Mouse (Mus musculus): ENCODE measurements around the gene E2f3. TPM values are rescaled to one million over a fixed set of nuclear protein-coding genes. Genes with fewer than 3 reads are reported as not detected.

The E2f3 gene
- polyA plus RNA-seq, 1 experiment from 2014 or later = 10.7 TPM

- Histone ChIP-seq H3K9ac (ENCODE audit: low read length) (no peak overlapping the region), H3K9me3 (ENCODE audit: control insufficient read depth, low read length) (no peaks in the 10 kb centered on the region), H3K4me2 (ENCODE audit: low read length) (no peak overlapping the region), H3K4me1 (replicated peaks; ENCODE audit: control insufficient read depth, insufficient read depth, low read length) (no peaks in the 10 kb centered on the region), H3K27me3 (replicated peaks; ENCODE audit: control insufficient read depth, insufficient read depth, low read length) (no peaks in the 10 kb centered on the region), H3K36me3 (ENCODE audit: control insufficient read depth, insufficient read depth, low read length) (0 out of 2 replicates have a peak, but pooled peaks cover 6% of the 10 kb centered on the region), H3K4me3 (ENCODE audit: low read depth, low read length) (no peak overlapping the region), H3K27ac (ENCODE audit: low read depth) (no peak overlapping the region)
- DNase-seq (ENCODE audit: low spot score) = no peak
- no peak for ATAC-seq (replicated peaks; ENCODE audit: low FRiP score, low TSS enrichment, low read depth)
- WGBS = 94% methylated on average over 10 of the region's 10 CpGs
Measured at GRCm38 (mm10) chr13:29954741-29955140, 31.1 kb downstream of the E2f3 start.

DNA sequence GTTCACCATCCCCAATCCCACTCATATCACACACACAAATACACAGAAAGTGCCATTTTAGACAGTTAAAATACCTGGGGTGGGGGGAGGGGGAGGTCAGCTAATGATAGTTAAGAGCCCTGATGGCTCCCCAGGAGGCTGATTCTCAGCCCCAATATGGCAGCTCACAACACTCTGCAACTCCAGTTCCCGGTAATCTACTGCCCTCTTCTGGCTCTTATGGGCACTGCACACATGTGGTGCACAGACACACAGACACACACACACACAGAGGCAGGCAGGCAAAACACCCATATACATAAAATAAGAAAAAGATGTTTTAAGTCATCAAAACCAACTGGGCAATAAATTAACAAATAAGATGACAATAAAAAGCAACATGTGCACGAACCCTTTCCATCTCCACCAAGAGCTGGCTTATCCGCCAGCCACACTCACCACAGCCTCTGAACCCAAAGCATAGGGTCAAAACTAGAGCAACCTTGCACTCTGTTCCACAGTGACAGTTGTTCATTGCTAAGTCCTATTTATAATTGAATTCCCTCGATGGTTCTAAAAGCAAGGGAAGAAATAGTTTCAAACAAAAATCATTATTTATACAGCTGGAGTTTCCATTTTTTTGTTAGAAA lies 32.3 kb downstream of the E2f3 start:
- H3K4me3 ChIP-seq (ENCODE audit: low read depth, low read length) = no peak overlapping the region
- H3K9ac ChIP-seq (ENCODE audit: low read length) = no peak overlapping the region
- no peaks in the 10 kb centered on the region for H3K4me1 ChIP-seq (replicated peaks; ENCODE audit: control insufficient read depth, insufficient read depth, low read length)
- no peak for DNase-seq (ENCODE audit: low spot score)
- no peaks in the 10 kb centered on the region for H3K9me3 ChIP-seq (ENCODE audit: control insufficient read depth, low read length)
- no peak for ATAC-seq (replicated peaks; ENCODE audit: low FRiP score, low TSS enrichment, low read depth)
- H3K4me2 ChIP-seq (ENCODE audit: low read length) = no peak overlapping the region
- no peaks in the 10 kb centered on the region for H3K27me3 ChIP-seq (replicated peaks; ENCODE audit: control insufficient read depth, insufficient read depth, low read length)
- 0 out of 2 replicates have a peak, but pooled peaks cover 6% of the 10 kb centered on the region for H3K36me3 ChIP-seq (ENCODE audit: control insufficient read depth, insufficient read depth, low read length)
- H3K27ac ChIP-seq (ENCODE audit: low read depth) = no peak overlapping the region
- WGBS = 96% methylated on average over 4 of the region's 4 CpGs

DNA sequence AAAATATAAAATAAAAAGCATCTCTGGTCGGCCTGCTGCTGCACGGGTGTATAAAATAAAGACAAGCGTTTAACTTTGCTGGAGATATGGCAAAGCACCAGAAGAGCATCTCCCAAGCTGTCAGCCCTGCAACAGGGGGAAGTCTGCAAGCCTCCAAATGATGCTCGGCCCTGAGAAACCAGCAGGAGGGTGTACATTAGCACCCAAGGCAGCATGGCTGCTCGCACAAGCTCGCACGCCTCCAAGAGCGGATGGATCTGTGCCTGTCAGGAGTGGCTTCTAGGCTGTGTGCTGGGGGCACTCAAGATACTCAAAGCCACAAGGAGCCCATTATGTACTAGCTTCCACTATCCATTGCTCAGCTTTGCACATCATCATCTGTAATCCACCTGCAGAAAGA lies 39.8 kb downstream of the E2f3 start:
- peaks cover 4% of the 10 kb centered on the region; the same call in 1 of the 2 replicates for H3K4me1 ChIP-seq (replicated peaks; ENCODE audit: control insufficient read depth, insufficient read depth, low read length)

DNA sequence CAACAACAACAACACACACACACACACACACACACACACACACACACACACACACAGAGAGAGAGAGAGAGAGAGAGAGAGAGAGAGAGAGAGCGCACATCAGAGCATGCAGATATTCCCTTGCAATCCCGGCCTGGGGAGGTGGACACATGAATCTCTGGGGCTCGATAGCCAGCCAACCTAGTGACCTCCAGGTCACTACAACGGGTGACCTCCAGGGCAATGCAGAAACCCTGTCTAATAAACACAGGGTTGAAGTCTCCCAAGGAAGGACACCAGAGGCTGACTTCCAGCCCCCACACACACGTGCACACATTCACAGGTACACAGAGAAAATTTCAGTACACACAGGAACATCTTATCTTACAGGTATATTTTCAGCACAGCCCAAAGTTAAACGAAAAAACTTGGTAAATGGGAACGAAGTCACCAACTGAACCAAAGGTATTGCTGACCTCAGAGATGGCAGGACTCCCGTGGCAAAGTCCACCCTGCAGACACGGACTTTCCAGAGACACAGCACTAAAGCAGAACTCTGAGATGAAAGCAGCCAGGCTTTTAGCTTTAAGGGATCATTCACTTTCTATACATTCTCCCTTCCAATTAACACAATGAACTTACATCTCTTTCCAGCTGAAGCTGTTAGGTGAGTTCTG lies 40.8 kb downstream of the E2f3 start:
- DNase-seq (ENCODE audit: low spot score) = no peak
- Histone ChIP-seq H3K9me3 (ENCODE audit: control insufficient read depth, low read length) (no peaks in the 10 kb centered on the region), H3K9ac (ENCODE audit: low read length) (no peak overlapping the region), H3K4me3 (ENCODE audit: low read depth, low read length) (no peak overlapping the region), H3K27me3 (replicated peaks; ENCODE audit: control insufficient read depth, insufficient read depth, low read length) (no peaks in the 10 kb centered on the region), H3K4me1 (replicated peaks; ENCODE audit: control insufficient read depth, insufficient read depth, low read length) (peaks cover 4% of the 10 kb centered on the region; the same call in 1 of the 2 replicates), H3K4me2 (ENCODE audit: low read length) (no peak overlapping the region), H3K36me3 (ENCODE audit: control insufficient read depth, insufficient read depth, low read length) (no peaks in the 10 kb centered on the region), H3K27ac (ENCODE audit: low read depth) (no peak overlapping the region)
- ATAC-seq (replicated peaks; ENCODE audit: low FRiP score, low TSS enrichment, low read depth) = no peak
- 57% methylated on average over 9 of the region's 9 CpGs for WGBS

More for the DNA sequence above, 39.8 kb downstream of the E2f3 start:
- no peak overlapping the region for H3K4me3 ChIP-seq (ENCODE audit: low read depth, low read length)
- ATAC-seq (replicated peaks; ENCODE audit: low FRiP score, low TSS enrichment, low read depth) (no peak), DNase-seq (ENCODE audit: low spot score) (no peak)
- H3K4me2 ChIP-seq (ENCODE audit: low read length) = no peak overlapping the region
- WGBS = 80% methylated on average over 8 of the region's 8 CpGs
- H3K9ac ChIP-seq (ENCODE audit: low read length) = no peak overlapping the region
- no peak overlapping the region for H3K27ac ChIP-seq (ENCODE audit: low read depth)
- no peaks in the 10 kb centered on the region for H3K9me3 ChIP-seq (ENCODE audit: control insufficient read depth, low read length)
- no peaks in the 10 kb centered on the region for H3K36me3 ChIP-seq (ENCODE audit: control insufficient read depth, insufficient read depth, low read length)
- H3K27me3 ChIP-seq (replicated peaks; ENCODE audit: control insufficient read depth, insufficient read depth, low read length) = no peaks in the 10 kb centered on the region

DNA sequence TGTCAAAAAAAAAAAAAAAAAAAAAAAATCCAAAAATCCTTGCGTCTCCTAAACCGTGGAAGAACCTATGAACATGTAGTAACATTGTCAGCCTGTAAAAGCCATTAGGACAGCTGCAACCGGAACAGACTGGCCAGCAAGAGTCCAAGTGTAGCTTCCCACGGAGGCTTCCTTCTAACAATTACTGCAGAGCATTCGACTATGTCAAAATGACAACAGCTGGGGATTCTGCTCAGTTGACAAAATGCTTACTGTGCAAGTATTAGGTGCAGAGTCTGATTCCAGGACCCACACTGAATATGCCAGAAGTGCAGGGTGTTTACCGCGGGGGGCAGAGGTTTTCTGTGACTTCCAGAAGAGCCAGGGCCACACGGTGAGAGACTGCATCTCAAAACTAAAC lies 41.4 kb downstream of the E2f3 start:
- no peak for ATAC-seq (replicated peaks; ENCODE audit: low FRiP score, low TSS enrichment, low read depth)
- 76% methylated on average over 8 of the region's 8 CpGs for WGBS

GRCm38 (mm10) chr13:29943541-29944039 lies 42.3 kb downstream of the E2f3 start:
- 68% methylated on average over 3 of the region's 3 CpGs for WGBS
- Histone ChIP-seq H3K4me2 (ENCODE audit: low read length) (no peak overlapping the region), H3K27me3 (replicated peaks; ENCODE audit: control insufficient read depth, insufficient read depth, low read length) (no peaks in the 10 kb centered on the region), H3K9ac (ENCODE audit: low read length) (no peak overlapping the region), H3K4me1 (replicated peaks; ENCODE audit: control insufficient read depth, insufficient read depth, low read length) (peaks cover 7% of the 10 kb centered on the region; the same call in 1 of the 2 replicates), H3K9me3 (ENCODE audit: control insufficient read depth, low read length) (no peaks in the 10 kb centered on the region), H3K4me3 (ENCODE audit: low read depth, low read length) (no peak overlapping the region), H3K36me3 (ENCODE audit: control insufficient read depth, insufficient read depth, low read length) (no peaks in the 10 kb centered on the region), H3K27ac (ENCODE audit: low read depth) (no peak overlapping the region)
- no peak for DNase-seq (ENCODE audit: low spot score)
- ATAC-seq (replicated peaks; ENCODE audit: low FRiP score, low TSS enrichment, low read depth) = no peak

More for the DNA sequence above, 41.4 kb downstream of the E2f3 start:
- Histone ChIP-seq H3K9ac (ENCODE audit: low read length) (no peak overlapping the region), H3K4me1 (replicated peaks; ENCODE audit: control insufficient read depth, insufficient read depth, low read length) (peaks cover 6% of the 10 kb centered on the region; the same call in 1 of the 2 replicates), H3K27me3 (replicated peaks; ENCODE audit: control insufficient read depth, insufficient read depth, low read length) (no peaks in the 10 kb centered on the region), H3K4me3 (ENCODE audit: low read depth, low read length) (no peak overlapping the region), H3K36me3 (ENCODE audit: control insufficient read depth, insufficient read depth, low read length) (no peaks in the 10 kb centered on the region), H3K9me3 (ENCODE audit: control insufficient read depth, low read length) (no peaks in the 10 kb centered on the region), H3K4me2 (ENCODE audit: low read length) (no peak overlapping the region), H3K27ac (ENCODE audit: low read depth) (no peak overlapping the region)
- DNase-seq (ENCODE audit: low spot score) = no peak

- WGBS = 76% methylated on average over 7 of the region's 7 CpGs
- no peak overlapping the region for H3K27ac ChIP-seq (ENCODE audit: low read depth)
- ATAC-seq (replicated peaks; ENCODE audit: low FRiP score, low TSS enrichment, low read depth) = no peak
- no peaks in the 10 kb centered on the region for H3K27me3 ChIP-seq (replicated peaks; ENCODE audit: control insufficient read depth, insufficient read depth, low read length)
- H3K9ac ChIP-seq (ENCODE audit: low read length) = no peak overlapping the region
- no peak overlapping the region for H3K4me2 ChIP-seq (ENCODE audit: low read length)
- peaks cover 3% of the 10 kb centered on the region; the same call in 1 of the 2 replicates for H3K4me1 ChIP-seq (replicated peaks; ENCODE audit: control insufficient read depth, insufficient read depth, low read length)
- DNase-seq (ENCODE audit: low spot score) = no peak
- no peaks in the 10 kb centered on the region for H3K36me3 ChIP-seq (ENCODE audit: control insufficient read depth, insufficient read depth, low read length)
- no peaks in the 10 kb centered on the region for H3K9me3 ChIP-seq (ENCODE audit: control insufficient read depth, low read length)
- H3K4me3 ChIP-seq (ENCODE audit: low read depth, low read length) = no peak overlapping the region
Measured at GRCm38 (mm10) chr13:29940071-29940470, 45.8 kb downstream of the E2f3 start.

- no peak overlapping the region for H3K4me2 ChIP-seq (ENCODE audit: low read length)
- H3K4me1 ChIP-seq (replicated peaks; ENCODE audit: control insufficient read depth, insufficient read depth, low read length) = peaks cover 3% of the 10 kb centered on the region; the same call in 1 of the 2 replicates
- H3K9me3 ChIP-seq (ENCODE audit: control insufficient read depth, low read length) = no peaks in the 10 kb centered on the region
- no peak overlapping the region for H3K4me3 ChIP-seq (ENCODE audit: low read depth, low read length)
- WGBS = 66% methylated on average over 4 of the region's 4 CpGs
- no peak overlapping the region for H3K9ac ChIP-seq (ENCODE audit: low read length)
- no peaks in the 10 kb centered on the region for H3K27me3 ChIP-seq (replicated peaks; ENCODE audit: control insufficient read depth, insufficient read depth, low read length)
- H3K27ac ChIP-seq (ENCODE audit: low read depth) = no peak overlapping the region
- no peaks in the 10 kb centered on the region for H3K36me3 ChIP-seq (ENCODE audit: control insufficient read depth, insufficient read depth, low read length)
- DNase-seq (ENCODE audit: low spot score) (no peak), ATAC-seq (replicated peaks; ENCODE audit: low FRiP score, low TSS enrichment, low read depth) (no peak)
Measured at GRCm38 (mm10) chr13:29939399-29939798, 46.5 kb downstream of the E2f3 start.

All from intestine, embryonic 14.5 days (tissue).